Mouse (Mus musculus) adrenal gland, adult 8-10 months (tissue): ENCODE data around the gene Ssty1. TPM values are rescaled to one million over a fixed set of nuclear protein-coding genes. Genes with fewer than 3 reads are reported as not detected.
"Not testable (repeated sequence)": the region's sequence is repeated elsewhere in the genome, so short reads cannot be mapped to it uniquely, and the experiment has no call there.

Source experiments
- DNase-seq: peaks from one replicate; pipeline ENCODE4 v3.0.0; 2022
- total RNA-seq, 4 experiments: library from RNA; stranded (reverse); gene quantifications; 2 replicates each; pipeline ENCODE4 v1.2.4; 2022

Gene Ssty1
- not detected for total RNA-seq

GRCm38 (mm10) chrY:18088816-18089215 lies at the start of gene Ssty1:
Gene Ssty1 (plus strand): TSS chrY:18089116.
- DNase-seq = not testable (repeated sequence)

- DNase-seq = not testable (repeated sequence)
These were observed 27.2 kb upstream of the Ssty1 start, which contains the start of gene Gm21764 for GRCm38 (mm10) chrY:18061712-18062111. Gene Gm21764 (minus strand): TSS chrY:18061812.

Other genes starting within 250 kb of the Ssty1 start
- not detected for gene Gm21904, start 242.8 kb upstream of the Ssty1 start, total RNA-seq
- gene Gm20772, start 214.4 kb upstream of the Ssty1 start, total RNA-seq = not detected
- not detected for gene Gm20831, start 214.4 kb upstream of the Ssty1 start, total RNA-seq
- gene Srsy, start 151.8 kb upstream of the Ssty1 start, total RNA-seq = not detected
- not detected for gene Gm21764, start 27.3 kb upstream of the Ssty1 start, total RNA-seq